Mouse (Mus musculus) layer of hippocampus, postnatal 36 days (tissue): ENCODE data around the gene Tlr2. TPM values are rescaled to one million over a fixed set of nuclear protein-coding genes. Genes with fewer than 3 reads are reported as not detected.
"Not testable (repeated sequence)": the region's sequence is repeated elsewhere in the genome, so short reads cannot be mapped to it uniquely, and the experiment has no call there.

ENCODE experiments used
- DNase-seq, 2 experiments: peaks; one replicate each; pipeline ENCODE4 v3.0.0; 2022
- total RNA-seq, 2 experiments: library from RNA; stranded (reverse); gene quantifications; 2 replicates each; pipeline ENCODE4 v1.2.3; 2021

Gene Tlr2
- total RNA-seq: under 1 TPM; 0.47 to 0.83 TPM

DNA sequence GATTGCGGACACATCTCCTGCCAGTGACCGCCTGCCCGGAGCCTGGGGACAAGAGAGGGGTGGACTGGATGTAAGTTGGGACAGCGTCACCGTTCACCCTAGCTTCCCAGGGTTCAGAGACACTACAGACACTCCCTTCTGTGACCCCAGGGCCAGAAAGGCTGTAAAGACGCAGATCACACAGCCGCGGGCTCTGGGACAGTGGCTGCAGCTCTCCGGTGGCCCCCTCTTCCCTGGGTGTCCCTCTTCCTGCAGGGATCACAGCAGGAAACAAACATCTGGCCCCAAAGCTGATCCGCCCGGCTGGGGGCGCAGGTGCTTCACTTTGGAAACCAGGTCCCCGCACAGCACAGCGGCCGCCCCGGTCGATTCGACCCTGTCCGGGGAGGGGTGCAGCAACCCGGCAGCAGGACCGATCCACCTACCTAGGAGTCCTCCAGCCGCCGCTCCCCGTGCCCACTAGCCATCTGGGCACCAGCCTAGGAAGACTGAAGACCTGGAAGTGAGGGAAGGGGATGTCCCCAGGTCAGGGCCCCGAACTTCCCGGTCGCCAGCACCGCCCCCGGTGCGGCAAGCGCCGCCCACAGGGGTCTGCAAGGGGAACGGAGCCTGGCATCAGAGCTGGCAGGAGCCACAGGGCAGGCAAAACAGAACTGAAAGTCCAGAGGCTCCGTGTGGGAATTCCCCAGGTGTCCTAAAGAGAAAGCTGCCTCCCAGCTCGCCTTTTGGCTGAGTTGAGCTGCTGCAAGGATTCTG is at the start of gene Tlr2:
TSS of gene Tlr2 (minus strand) at position 673 of the 756 bp plus-strand sequence.
- peak; percentile 12 to 25 for DNase-seq

DNA sequence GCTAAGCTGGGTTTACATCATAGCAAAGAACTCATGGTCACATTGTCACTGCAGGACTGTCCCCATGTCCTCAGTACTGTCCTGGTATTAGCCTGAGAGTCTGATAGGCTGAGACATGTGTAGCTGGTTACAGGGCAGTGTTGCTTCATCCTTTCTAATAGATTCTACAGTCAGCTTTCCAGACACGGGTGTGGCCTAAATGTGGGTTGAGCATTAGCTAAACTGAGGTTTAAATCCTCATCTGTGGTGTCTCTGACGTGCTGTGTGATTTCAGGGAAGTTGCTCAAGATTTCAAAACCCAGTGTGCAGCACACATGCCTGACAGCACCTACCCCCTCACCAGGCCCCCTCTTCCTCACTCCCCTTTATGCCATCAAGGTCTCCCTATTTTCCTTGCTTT is 43.6 kb upstream of the Tlr2 start:
- no peak for DNase-seq

- DNase-seq: not testable (repeated sequence)
Measured at GRCm38 (mm10) chr3:83879261-83880050, 37.9 kb upstream of the Tlr2 start.

DNA sequence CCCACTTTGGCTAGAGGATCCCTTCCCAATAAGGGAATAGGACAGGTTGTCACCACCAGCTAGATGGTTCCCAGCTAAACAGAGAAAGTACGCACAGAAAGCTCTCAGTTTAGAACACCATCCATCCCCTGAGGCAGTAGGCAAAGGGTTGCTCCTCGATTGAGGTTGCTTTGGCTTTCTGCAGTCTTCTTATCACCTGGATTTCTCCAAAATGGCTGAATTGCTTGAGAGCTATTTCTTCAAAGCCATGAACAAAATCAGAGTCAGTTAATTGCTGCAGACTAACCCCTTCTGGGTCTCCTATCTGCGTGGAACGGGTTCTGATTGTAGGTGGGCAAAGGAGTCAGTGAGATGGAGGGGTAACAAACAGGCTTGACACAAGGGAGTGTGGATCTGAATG is 37.2 kb upstream of the Tlr2 start:
- no peak for DNase-seq

DNA sequence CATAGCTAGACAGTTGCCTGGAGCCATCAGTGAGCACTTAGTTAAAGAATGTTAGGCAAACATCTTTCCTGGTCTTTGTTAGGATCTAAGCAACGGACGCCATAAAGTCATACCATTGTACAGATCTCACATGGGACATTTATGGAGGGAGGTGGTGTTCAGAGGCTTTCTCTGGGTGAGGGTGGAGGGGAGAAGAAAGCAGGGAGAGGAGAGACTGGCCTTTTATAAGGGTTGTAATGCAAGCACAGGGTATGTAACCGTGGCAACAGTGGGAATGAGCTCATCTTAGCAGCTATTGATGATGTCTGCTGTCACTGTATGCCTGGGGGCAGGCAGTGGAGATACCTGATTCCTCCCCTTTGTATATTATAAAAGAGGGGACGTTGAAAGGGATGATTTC is 34.7 kb upstream of the Tlr2 start:
- no peak for DNase-seq

DNA sequence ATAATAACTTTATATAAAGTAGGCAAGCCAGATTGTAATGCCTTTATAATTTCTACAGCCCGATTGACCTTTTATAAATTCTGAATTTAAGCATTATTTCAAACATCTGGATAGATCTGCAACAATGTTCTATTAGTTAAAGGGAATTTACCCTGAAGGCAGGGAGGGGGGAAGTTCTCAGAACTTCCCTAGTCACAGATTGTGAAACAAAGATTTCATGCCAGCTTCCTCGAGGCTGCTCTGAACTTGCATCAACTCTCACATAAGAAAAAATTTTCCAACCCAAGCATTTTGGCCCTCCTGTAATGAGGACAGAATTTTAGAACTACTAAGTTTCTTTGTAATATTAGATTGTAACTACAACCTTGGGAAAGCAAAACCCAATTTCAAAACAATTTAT is 33.5 kb upstream of the Tlr2 start:
- not testable (repeated sequence) for DNase-seq

DNA sequence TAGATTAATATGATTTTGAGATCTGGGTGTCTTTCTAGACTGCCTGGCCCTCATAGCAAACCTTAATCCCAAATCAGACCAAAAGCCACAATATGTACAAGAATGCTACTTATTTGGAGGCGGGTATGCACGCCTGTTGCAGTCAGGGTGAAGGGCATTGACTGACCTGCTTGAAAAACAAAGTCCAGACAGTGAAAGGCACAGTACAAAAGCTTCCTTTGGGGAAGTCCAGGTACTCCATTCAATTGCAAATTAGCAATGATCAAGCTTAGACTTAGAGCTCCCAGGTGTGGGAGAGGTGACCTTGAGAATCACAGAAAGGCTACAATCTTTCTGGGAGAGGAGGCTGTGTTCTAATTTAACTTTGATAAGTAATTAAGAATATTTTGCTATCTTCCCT is 31.3 kb upstream of the Tlr2 start:
- not testable (repeated sequence) for DNase-seq

DNA sequence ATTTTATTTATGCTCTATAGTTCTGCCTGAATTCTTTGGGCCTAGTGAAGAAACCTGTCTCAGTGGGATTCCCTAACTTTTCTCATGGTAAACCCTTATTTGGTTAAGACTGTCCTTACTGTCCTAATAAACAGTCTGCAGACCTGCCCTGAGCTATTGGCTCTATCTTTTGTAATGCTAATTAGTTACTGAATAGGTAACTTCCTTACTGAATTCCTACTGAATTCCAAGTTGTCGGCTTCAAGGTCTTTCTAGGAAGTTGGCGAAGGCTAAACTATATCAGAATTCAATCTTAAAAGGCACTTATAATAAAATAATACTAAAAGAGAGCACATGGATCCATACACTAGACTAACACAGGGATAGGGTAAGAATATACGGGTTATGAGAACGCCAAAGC is 30.4 kb upstream of the Tlr2 start:
- not testable (repeated sequence) for DNase-seq

GRCm38 (mm10) chr3:83871559-83871958 is 30.0 kb upstream of the Tlr2 start:
- DNase-seq: not testable (repeated sequence)

DNA sequence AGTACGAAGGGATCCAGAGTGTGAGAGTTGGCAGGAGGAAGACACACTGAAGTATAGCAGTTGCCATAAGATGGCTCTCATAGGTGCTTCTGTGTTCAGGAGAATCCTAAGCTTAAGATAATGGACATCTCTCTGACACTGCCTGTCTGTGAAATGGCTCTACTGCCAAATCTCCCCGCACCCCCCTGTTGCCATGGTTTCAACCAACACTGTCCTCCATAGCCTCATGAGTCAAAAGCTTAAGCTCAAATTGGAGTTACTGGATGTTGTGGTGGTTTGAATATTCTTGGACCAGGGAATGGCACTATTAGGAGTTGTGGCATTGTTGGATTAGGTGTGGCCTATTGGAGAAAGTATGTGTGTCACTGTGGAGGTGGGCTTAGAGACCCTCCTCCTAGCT is 28.2 kb upstream of the Tlr2 start:
- no peak for DNase-seq

DNA sequence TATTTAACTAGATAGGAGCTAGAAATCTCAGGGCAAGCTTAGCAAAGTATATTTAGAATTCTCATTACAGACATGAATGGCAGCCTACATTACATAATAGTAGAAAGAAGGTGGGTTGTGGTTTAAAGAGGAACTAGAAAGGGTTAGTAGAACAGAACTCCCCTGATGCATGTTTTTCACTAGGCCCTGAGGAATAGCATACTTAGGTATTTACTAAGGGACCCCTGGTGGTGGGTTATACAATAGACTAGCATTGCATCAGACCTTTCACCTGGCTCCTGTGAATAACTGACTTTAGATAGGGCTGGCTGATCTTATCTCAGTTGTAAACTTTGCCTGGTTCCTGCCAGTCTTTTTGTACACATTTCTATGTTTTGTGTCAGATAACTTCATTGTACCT is 25.5 kb upstream of the Tlr2 start:
- not testable (repeated sequence) for DNase-seq

GRCm38 (mm10) chr3:83865216-83865615 is 23.6 kb upstream of the Tlr2 start:
- no peak for DNase-seq

DNA sequence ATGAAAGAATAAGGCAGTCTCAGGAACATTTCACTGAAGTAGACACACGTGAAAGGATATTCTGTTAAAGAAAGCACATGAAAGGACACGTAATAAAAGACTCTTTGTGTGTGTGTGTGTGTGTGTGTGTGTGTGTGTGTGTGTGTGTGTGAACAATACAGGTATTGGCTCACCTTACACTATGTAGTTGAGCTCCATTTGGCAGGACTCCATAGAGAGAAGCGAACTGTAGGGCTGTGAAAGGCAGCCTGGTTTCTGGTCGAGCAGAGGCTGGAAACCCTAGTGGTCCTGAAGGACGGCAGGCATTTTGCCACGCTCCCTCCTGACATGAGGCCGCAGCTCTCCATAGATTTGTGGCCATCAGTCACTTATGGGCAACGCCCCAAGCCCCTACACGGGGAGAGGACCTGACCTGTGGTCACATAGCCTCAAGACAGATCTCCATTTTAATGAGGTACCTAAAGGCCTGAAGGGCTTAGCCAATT is 22.5 kb upstream of the Tlr2 start:
- no peak for DNase-seq

- DNase-seq: peak in 1 of 2 experiments; percentile 10
Measured at GRCm38 (mm10) chr3:83862956-83863355, 21.4 kb upstream of the Tlr2 start.

GRCm38 (mm10) chr3:83859595-83859994 is 18.0 kb upstream of the Tlr2 start:
- no peak for DNase-seq

DNA sequence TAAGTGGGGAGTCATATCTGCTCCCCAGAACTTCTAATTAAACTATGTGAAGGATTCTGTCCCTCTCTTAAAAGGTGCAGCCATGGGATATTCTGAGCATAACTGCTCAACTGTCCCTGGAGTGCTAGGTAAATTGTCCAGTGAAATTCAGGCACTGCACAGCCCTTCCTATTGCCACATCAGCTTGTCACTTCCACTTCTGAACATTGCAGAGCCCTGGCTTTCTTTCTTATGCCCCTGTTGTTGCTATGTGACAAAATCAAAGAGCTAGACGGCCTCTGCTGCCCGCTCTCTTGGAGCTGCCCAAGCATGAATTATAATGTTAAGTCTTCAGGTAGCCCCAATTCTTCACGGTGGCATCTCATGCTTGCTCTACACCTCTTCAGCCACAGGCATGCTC is 17.5 kb upstream of the Tlr2 start:
- no peak for DNase-seq

- no peak for DNase-seq
Measured at GRCm38 (mm10) chr3:83857621-83858020, 16.1 kb upstream of the Tlr2 start.

DNA sequence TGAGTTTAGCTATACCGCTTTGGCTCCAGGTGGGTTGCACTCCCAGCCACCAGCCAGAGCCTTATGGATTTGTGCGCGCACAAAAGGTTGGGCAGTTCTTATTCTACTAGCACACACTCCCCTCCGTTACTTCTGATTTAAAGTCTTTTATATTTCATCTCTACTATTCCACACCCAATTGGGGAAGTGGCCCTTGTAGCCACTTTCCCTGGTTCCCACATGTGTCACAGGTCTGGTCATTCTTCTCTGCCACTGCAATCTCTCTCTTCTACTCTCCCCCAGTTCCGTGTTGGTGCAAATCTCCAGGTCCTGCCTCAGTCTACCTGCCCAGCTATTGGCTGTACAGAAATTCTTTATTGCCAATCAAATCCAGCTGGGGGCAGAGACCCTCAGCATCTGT is 14.1 kb upstream of the Tlr2 start:
- DNase-seq: no peak

DNA sequence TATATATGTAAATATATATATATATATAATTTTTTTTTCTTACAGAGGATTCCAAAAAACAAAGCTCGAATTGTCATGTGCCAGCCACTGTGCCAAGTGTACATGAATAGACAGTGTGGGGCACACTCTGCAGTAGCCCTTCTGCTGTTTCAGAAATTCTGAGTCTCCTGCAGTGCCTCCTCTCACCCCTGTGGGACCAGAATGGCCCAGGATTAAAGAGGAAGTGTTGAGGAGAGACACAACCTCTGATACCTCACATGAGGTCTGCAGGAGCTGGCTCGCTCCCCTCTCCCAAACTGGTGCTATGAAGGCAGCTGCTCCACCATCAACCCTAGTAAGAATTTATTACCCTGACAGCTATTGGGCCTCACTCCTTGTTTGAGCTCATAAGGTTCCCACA is 7.8 kb upstream of the Tlr2 start:
- DNase-seq: no peak

- DNase-seq: no peak
Measured at GRCm38 (mm10) chr3:83844766-83845520, 3.4 kb upstream of the Tlr2 start.

DNA sequence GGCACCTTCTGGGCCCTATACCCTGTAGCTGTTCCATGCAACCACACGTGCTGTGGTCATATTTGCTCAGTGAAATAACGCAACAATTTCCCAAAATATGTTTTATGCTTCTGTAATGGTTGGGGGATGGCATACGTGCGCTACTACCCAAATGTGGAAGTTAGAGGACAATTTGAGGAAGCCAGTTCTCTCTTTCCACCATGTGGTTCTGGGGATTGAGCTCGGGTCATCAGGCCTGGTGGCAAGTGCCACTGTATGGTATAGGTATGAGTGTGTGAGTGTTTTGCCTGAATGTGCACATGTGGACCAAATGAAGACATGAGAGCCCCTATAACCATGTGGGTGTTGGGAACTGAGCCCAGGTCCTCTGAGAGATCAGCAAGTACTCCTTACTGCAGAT is 2.1 kb downstream of the Tlr2 start:
- no peak for DNase-seq

GRCm38 (mm10) chr3:83836685-83837084 is 4.9 kb downstream of the Tlr2 start:
- no peak for DNase-seq

- DNase-seq: no peak
Measured at GRCm38 (mm10) chr3:83828145-83828611, 13.4 kb downstream of the Tlr2 start.
